Mouse (Mus musculus) midbrain, embryonic 13.5 days (tissue): ENCODE measurements around the gene Gm49383. TPM values are rescaled to one million over a fixed set of nuclear protein-coding genes. Genes with fewer than 3 reads are reported as not detected.
"Not testable (repeated sequence)": the region's sequence is repeated elsewhere in the genome, so short reads cannot be mapped to it uniquely, and the experiment has no call there.

Experiments used
- ATAC-seq: fragments of 200-750 bp; cut with Nextera tagmentation; 2 replicates; pipeline ENCODE4 v1.8.0; 2017; ENCODE audit warnings: mild to moderate bottlenecking, moderate TSS enrichment, moderate library complexity
- H3K27ac ChIP-seq: fragments of 300-500 bp; sonication (generic); 2 replicates; pipeline ENCODE4 v1.5.1; 2015; ENCODE audit warnings: inconsistent platforms, mild to moderate bottlenecking, moderate library complexity
- H3K27me3 ChIP-seq: fragments of 300-500 bp; sonication (generic); 2 replicates; pipeline ENCODE4 v1.6.1; 2015; ENCODE audit warnings: mild to moderate bottlenecking, inconsistent platforms
- H3K36me3 ChIP-seq: fragments of 300-500 bp; sonication (generic); 2 replicates; pipeline ENCODE4 v1.6.1; 2015; ENCODE audit warnings: mild to moderate bottlenecking, inconsistent platforms
- H3K4me1 ChIP-seq: fragments of 300-500 bp; sonication (generic); replicated peaks from 2 replicates; pipeline ENCODE4 v1.6.1; 2015; ENCODE audit warnings: inconsistent platforms
- H3K4me2 ChIP-seq: fragments of 300-500 bp; sonication (generic); replicated peaks from 2 replicates; pipeline ENCODE4 v1.6.1; 2015; ENCODE audit warnings: moderate library complexity, mild to moderate bottlenecking, inconsistent platforms
- H3K4me3 ChIP-seq: fragments of 300-500 bp; sonication (generic); replicated peaks from 2 replicates; pipeline ENCODE4 v1.5.1; 2015; ENCODE audit warnings: mild to moderate bottlenecking, inconsistent platforms
- H3K9ac ChIP-seq: fragments of 300-500 bp; sonication (generic); replicated peaks from 2 replicates; pipeline ENCODE4 v1.6.1; 2015; ENCODE audit warnings: mild to moderate bottlenecking, inconsistent platforms
- H3K9me3 ChIP-seq: fragments of 300-500 bp; sonication (generic); 2 replicates; pipeline ENCODE4 v1.6.1; 2016; ENCODE audit warnings: mild to moderate bottlenecking, inconsistent platforms
- WGBS: fragments of 180-500 bp; shearing (Covaris S2); methylation state at CpG from one replicate; pipeline ENCODE4 v1.1.7; 2015; 5-methylcytosine and 5-hydroxymethylcytosine counted together
- polyA plus RNA-seq: library from polyadenylated mRNA; unstranded; fragments of >200 nt; fragmentation: Nextera tagmentation; extraction: Ambion mirVana; gene quantifications from 2 replicates; pipeline ENCODE4 v1.2.1, GENCODE M21; 2015

The Gm49383 gene
- polyA plus RNA-seq, 1 experiment from 2014 or later, result 20.7 TPM

DNA sequence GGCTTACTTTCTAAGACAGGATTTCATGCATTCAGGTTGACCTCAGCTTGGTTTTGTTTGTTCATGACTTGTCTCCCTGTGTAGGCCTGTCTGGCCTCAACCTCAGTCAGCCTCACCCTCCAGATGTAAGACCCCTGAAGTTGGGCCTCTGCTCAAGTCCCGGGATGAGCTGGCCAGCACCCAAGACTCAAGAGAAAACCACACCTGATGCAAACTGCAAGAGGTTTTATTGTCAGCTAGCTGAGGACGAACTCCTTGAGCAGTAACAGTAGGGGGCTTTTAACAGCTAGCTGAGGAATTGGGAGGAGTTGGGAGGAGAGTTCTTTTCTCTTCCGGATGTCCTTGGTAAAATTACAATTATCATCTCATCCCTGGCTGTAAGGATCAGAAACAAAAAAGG lies 19.4 kb downstream of the Gm49383 start:
- Histone ChIP-seq H3K36me3 (peaks cover 9% of the 10 kb centered on the region; the same call in 1 of the 2 replicates), H3K4me3 (no peak overlapping the region), H3K27ac (no peak overlapping the region), H3K4me2 (no peak overlapping the region), H3K9ac (no peak overlapping the region), H3K27me3 (no peaks in the 10 kb centered on the region), H3K9me3 (no peaks in the 10 kb centered on the region), H3K4me1 (no peaks in the 10 kb centered on the region)
- no peak for ATAC-seq
- 81% methylated on average over 3 of the region's 3 CpGs for WGBS

DNA sequence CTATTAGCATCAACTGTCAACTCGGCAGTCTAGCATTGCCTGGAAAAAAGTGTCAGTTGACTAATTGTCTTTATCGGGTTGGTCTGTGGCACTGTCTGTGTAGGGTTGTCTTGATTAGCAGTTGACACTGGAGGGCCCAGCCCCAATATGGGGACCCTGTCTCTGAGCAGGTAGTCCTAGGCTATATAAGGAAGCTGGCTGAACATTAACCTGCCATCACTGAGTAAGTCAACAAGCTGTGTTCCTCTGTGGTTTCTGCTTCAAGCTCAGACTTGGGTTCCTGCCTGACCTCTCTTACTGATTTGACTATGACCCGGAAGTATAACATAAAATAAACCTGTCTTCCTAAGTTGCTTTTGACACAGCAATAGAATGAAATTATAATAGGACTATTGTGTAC lies 20.9 kb downstream of the Gm49383 start:
- ATAC-seq, result no peak
- Histone ChIP-seq H3K27me3 (no peaks in the 10 kb centered on the region), H3K36me3 (peaks cover 2% of the 10 kb centered on the region; the same call in 1 of the 2 replicates), H3K9ac (no peak overlapping the region), H3K4me1 (no peaks in the 10 kb centered on the region), H3K4me2 (no peak overlapping the region), H3K27ac (no peak overlapping the region), H3K4me3 (no peak overlapping the region), H3K9me3 (no peaks in the 10 kb centered on the region)
- WGBS, result 93% methylated on average over 3 of the region's 3 CpGs

- H3K36me3 ChIP-seq, result no peaks in the 10 kb centered on the region
- H3K27me3 ChIP-seq, result no peaks in the 10 kb centered on the region
- no peaks in the 10 kb centered on the region for H3K9me3 ChIP-seq
- no peak overlapping the region for H3K4me3 ChIP-seq
- H3K27ac ChIP-seq, result no peak overlapping the region
- no peak overlapping the region for H3K9ac ChIP-seq
- no peak for ATAC-seq
- 97% methylated on average over 2 of the region's 2 CpGs for WGBS
- H3K4me1 ChIP-seq, result peaks cover 16% of the 10 kb centered on the region
- no peak overlapping the region for H3K4me2 ChIP-seq
Observed at GRCm38 (mm10) chr12:69171307-69171706, 25.6 kb downstream of the Gm49383 start.

DNA sequence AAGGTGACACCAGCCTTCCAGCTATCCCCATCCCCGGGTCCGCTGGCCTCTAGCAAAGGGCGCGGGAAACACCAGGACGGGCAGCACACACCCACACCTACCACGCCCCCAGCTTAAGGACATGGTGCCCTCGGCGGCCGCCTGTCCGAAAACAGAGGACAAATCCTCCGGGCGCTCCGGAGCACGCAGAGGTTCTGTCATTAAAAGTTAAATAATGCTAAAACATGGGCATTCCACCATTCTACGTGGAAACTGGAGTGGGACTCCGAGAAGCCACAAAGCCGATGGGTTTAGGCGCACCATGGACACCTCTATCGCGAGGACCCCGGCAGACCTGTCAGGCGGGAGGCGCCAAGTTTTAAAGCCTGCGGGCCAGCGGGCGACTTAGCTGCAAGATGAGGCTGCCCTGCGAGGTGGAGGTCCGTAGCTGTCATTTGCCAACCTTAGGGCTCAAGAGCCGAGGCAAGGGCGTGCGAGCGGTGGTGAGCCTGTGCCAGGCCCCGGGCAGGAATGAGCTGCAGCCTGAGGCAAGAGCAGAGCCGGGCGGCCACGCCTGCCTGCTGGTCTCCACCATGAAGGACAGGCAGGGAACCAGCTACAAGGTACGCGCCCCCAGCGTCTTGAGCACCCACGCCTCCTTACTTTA lies 28.3 kb downstream of the Gm49383 start, which contains the start of gene Lrr1:
Gene Lrr1 (plus strand): TSS at position 354 of the 646 bp plus-strand sequence.
- H3K4me1 ChIP-seq, result peaks cover 16% of the 10 kb centered on the region
- peak within 1 kb of the TSS; percentile 65 for H3K9ac ChIP-seq
- H3K4me2 ChIP-seq, result peak within 1 kb of the TSS; percentile 96
- H3K4me3 ChIP-seq, result peak within 1 kb of the TSS; percentile 66
- no peaks in the 10 kb centered on the region for H3K27me3 ChIP-seq
- peak; percentile 96 for ATAC-seq
- peak within 1 kb of the TSS; percentile 71 for H3K27ac ChIP-seq
- H3K9me3 ChIP-seq, result no peaks in the 10 kb centered on the region
- 0% methylated on average over 40 of the region's 40 CpGs for WGBS
- no peaks in the 10 kb centered on the region for H3K36me3 ChIP-seq

GRCm38 (mm10) chr12:69167656-69168460 lies 29.0 kb downstream of the Gm49383 start:
- WGBS, result 7% methylated on average over 18 of the region's 18 CpGs
- H3K27ac ChIP-seq, result peak overlapping the region; percentile 71
- peak overlapping the region; percentile 66 for H3K4me3 ChIP-seq
- H3K36me3 ChIP-seq, result no peaks in the 10 kb centered on the region
- peak overlapping the region; percentile 65 for H3K9ac ChIP-seq
- ATAC-seq, result peak; percentile 78
- peaks cover 16% of the 10 kb centered on the region for H3K4me1 ChIP-seq
- H3K9me3 ChIP-seq, result no peaks in the 10 kb centered on the region
- H3K4me2 ChIP-seq, result peak overlapping the region; percentile 96
- no peaks in the 10 kb centered on the region for H3K27me3 ChIP-seq

GRCm38 (mm10) chr12:69166861-69167581 lies 29.9 kb downstream of the Gm49383 start:
- ATAC-seq, H3K4me3 ChIP-seq, H3K9ac ChIP-seq, H3K27ac ChIP-seq, H3K27me3 ChIP-seq, H3K36me3 ChIP-seq, H3K9me3 ChIP-seq: not testable (repeated sequence)
- H3K4me1 ChIP-seq, result peaks cover 16% of the 10 kb centered on the region
- 69% methylated on average over 8 of the region's 8 CpGs for WGBS
- H3K4me2 ChIP-seq, result 0 out of 2 replicates have a peak overlapping the region, but pooled peaks have one; percentile 96

GRCm38 (mm10) chr12:69164904-69165303 lies 32.0 kb downstream of the Gm49383 start:
- Histone ChIP-seq H3K27ac (no peak overlapping the region), H3K4me1 (peaks cover 16% of the 10 kb centered on the region), H3K36me3 (no peaks in the 10 kb centered on the region), H3K27me3 (no peaks in the 10 kb centered on the region), H3K4me2 (no peak overlapping the region), H3K9me3 (no peaks in the 10 kb centered on the region), H3K4me3 (no peak overlapping the region), H3K9ac (no peak overlapping the region)
- ATAC-seq, result no peak
- WGBS, result 63% methylated on average over 3 of the region's 3 CpGs

DNA sequence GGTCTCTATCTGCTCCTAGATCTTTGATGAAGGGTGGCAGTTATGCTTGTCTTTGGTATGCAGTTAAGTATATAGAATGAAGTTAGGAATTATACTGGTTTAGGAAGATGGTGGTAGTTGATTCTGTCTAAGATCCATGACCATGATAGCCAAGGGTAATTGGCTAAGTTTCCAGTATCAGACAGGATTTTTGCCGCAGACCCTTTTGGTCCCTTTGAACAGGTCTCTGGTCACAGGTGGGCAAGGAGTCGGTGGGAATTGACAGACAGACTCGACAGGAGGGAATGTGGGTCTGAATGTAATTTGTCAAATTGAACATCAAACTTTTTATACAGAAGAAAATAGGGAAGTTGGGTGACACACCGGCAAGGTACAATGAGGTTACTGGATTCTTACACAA lies 33.3 kb downstream of the Gm49383 start:
- H3K4me2 ChIP-seq, H3K27ac ChIP-seq, H3K9ac ChIP-seq, ATAC-seq, H3K4me1 ChIP-seq, H3K27me3 ChIP-seq, H3K4me3 ChIP-seq, H3K36me3 ChIP-seq, H3K9me3 ChIP-seq: not testable (repeated sequence)
- 78% methylated on average over 4 of the region's 4 CpGs for WGBS

GRCm38 (mm10) chr12:69160677-69161076 lies 36.2 kb downstream of the Gm49383 start:
- not testable (repeated sequence) for H3K9me3 ChIP-seq, H3K9ac ChIP-seq, H3K27ac ChIP-seq, H3K4me3 ChIP-seq, ATAC-seq, H3K27me3 ChIP-seq, H3K4me2 ChIP-seq
- 74% methylated on average over 2 of the region's 2 CpGs for WGBS
- peaks cover 12% of the 10 kb centered on the region for H3K4me1 ChIP-seq
- H3K36me3 ChIP-seq, result peaks cover 19% of the 10 kb centered on the region

DNA sequence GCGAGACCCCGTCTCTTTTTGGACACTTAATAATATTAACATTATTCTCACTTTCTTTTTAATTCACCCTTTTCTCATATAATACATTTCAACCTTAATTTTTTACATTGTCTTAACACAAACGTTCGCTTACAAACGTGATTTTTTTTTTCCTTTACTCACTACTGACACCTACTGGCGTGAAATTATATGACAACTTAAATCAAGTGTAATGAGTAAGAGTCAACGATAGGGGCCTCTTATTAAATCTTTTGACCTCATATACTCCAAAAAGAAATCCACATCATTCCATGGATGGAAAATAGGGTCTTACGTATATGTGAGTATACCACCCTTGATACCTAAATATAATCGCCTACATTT lies 37.3 kb downstream of the Gm49383 start:
- Histone ChIP-seq H3K9me3 (no peaks in the 10 kb centered on the region), H3K4me3 (peak overlapping the region; percentile 65; the same call in 1 of the 2 replicates), H3K4me2 (no peak overlapping the region), H3K27ac (no peak overlapping the region; the same call in none of the 2 replicates), H3K36me3 (peaks cover 27% of the 10 kb centered on the region), H3K27me3 (no peaks in the 10 kb centered on the region), H3K4me1 (peaks cover 12% of the 10 kb centered on the region), H3K9ac (no peak overlapping the region)
- WGBS, result 4% methylated on average over 9 of the region's 9 CpGs
- no peak for ATAC-seq

- not testable (repeated sequence) for H3K9me3 ChIP-seq, H3K27me3 ChIP-seq
- Histone ChIP-seq H3K4me1 (peaks cover 12% of the 10 kb centered on the region), H3K4me3 (peak within 1 kb of the TSS; percentile 65), H3K27ac (peak within 1 kb of the TSS; percentile 91), H3K9ac (peak within 1 kb of the TSS; percentile 91), H3K4me2 (peak within 1 kb of the TSS; percentile 74), H3K36me3 (peaks cover 27% of the 10 kb centered on the region)
- under 1% methylated on average over 54 of the region's 68 CpGs for WGBS
- peak; percentile 99 for ATAC-seq
Observed at GRCm38 (mm10) chr12:69158765-69159577, 37.9 kb downstream of the Gm49383 start, which contains the start of gene Rps29. Rps29 (minus strand) TSS chr12:69159186.
